Mouse (Mus musculus) MEL (cell line): ENCODE measurements around the gene Rgs9.

ENCODE experiments used
- POLR2AphosphoS2 ChIP-seq: IDR thresholded peaks from 2 replicates; pipeline ENCODE4 v1.6.1; 2011; ENCODE audit warnings: low read length, improper control_type of control experiment
- RAD21 ChIP-seq: IDR thresholded peaks from 2 replicates; pipeline ENCODE4 v1.6.1; 2011; ENCODE audit warnings: mild to moderate bottlenecking, low read depth, low read length, improper control_type of control experiment
- RCOR1 ChIP-seq: IDR thresholded peaks from 2 replicates; pipeline ENCODE4 v1.6.1; 2012; ENCODE audit warnings: low read depth, mild to moderate bottlenecking, inconsistent platforms, low read length, improper control_type of control experiment

DNA sequence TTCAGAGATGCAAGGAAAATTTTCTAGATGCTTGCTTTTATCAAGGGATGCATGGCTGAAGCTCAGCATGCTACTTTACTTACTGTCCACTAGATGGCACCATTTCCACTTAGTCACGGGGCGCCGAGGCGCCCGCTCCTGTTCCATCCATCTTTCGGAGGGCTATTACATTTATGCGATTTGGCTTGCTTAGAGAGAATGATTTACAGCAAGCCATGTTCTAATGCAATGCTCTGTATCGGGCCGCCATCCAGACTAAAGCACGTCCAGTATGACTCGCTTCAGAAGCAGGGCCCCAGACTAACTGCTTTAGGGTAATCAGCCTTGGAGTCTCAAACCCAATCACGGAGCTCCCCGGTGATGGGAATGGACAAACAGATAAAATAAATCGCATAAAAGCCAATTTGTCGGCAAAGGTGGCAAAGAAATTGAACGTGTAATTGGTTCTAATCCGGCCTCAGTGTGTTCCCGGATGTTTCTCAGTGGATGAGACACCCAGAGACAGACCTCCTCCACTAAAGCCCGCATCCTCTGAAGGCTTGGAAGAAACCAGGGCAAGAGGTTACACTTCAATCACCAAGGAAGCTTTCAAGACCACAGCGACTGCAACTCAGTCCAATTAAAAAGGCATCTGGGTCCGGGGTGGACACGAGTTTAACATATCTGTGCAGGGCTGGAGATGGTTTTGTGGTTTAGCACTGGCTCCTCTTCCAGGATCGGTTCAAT, 53.1 kb downstream of the Rgs9 start:
- peak; percentile 97 for TF ChIP-seq RAD21
- no peak for TF ChIP-seq RCOR1
- TF ChIP-seq POLR2AphosphoS2, result no peak
